Mouse (Mus musculus): Measurements from ENCODE around the gene Foxa2. TPM values are rescaled to one million over a fixed set of nuclear protein-coding genes. Genes with fewer than 3 reads are reported as not detected.

Gene Foxa2
- total and polyA plus RNA-seq, 2 experiments from 2014 or later, result 2.7 to 11.1 TPM

DNA sequence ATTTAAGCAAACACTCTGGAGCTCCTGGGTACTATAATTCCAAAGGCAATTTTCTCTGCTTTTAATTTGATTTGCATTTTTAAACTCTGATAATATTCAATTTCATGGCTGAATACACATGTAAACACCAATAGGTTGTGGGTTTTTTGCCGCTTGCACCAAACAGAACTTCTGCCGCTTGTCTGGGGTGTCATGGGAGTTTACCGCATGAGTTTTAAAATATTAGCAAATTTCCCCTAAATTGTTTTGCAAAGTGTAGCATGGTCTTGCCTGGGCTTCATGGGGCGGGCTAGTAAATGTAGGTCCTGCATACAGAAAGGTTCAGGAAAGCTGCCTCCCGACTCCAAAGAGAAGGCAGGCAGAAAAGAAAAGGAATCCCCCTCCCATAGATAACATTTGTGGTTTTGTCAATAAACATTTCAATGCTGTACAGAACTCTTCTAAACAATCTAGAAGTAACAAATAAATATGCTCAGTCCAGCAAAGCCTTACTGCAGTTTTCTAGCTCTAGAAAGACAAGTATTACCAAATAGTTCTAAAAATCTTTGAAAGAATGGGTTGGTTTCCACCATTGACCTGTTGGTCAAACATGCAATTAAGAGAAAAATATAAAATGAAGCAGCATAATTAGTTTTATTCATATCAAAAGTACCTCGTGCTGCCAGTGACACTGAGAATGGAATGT, 15.6 kb downstream of the Foxa2 start:
- Histone ChIP-seq H3K9me3 (ENCODE audit: low read length) (no peaks in the 10 kb centered on the region), H3K4me3 (ENCODE audit: low read depth, low read length) (no peak overlapping the region), H3K27me3 (ENCODE audit: insufficient read depth, low read length) (peaks cover 87% of the 10 kb centered on the region), H3K4me1 (ENCODE audit: insufficient read depth, low read length) (no peaks in the 10 kb centered on the region), H3K4me2 (ENCODE audit: low read depth, low read length, poor library complexity, severe bottlenecking) (no peak overlapping the region), H3K27ac (ENCODE audit: low read depth, low read length) (no peak overlapping the region), H3K36me3 (ENCODE audit: insufficient read depth, low read length) (no peaks in the 10 kb centered on the region), H3K9ac (replicated peaks; ENCODE audit: low read length, poor library complexity, severe bottlenecking) (no peak overlapping the region)
- ATAC-seq (ENCODE audit: low FRiP score) (no peak), DNase-seq (ENCODE audit: low spot score) (no peak)
- WGBS, result 3% methylated on average over 6 of the region's 6 CpGs
- TF ChIP-seq CTCF (IDR thresholded peaks at IDR 0.05), result no peak

DNA sequence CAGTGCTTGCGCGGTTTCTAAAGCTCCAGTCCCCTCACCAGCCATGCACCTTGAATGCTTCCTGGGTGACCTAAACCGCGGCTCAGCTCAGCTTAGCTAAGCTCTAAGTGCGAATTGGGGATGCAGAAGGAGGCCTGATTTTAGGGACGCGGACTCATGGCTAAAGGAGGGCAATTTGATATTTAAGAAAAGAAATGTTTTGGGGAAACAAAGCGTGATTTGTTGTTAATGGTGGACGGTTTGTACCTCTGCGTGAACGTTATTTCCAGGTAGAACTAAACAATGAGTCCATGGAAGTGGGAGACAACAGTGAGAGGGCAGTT, 16.2 kb downstream of the Foxa2 start:
- no peak for TF ChIP-seq CTCF (IDR thresholded peaks at IDR 0.05)
- 2% methylated on average over 11 of the region's 11 CpGs for WGBS
- no peak overlapping the region for H3K27ac ChIP-seq (ENCODE audit: low read depth, low read length)
- H3K4me2 ChIP-seq (ENCODE audit: low read depth, low read length, poor library complexity, severe bottlenecking), result no peak overlapping the region
- DNase-seq (ENCODE audit: low spot score) (no peak), ATAC-seq (ENCODE audit: low FRiP score) (no peak)
- H3K36me3 ChIP-seq (ENCODE audit: insufficient read depth, low read length), result no peaks in the 10 kb centered on the region
- H3K4me1 ChIP-seq (ENCODE audit: insufficient read depth, low read length), result no peaks in the 10 kb centered on the region
- peaks cover 88% of the 10 kb centered on the region for H3K27me3 ChIP-seq (ENCODE audit: insufficient read depth, low read length)
- no peaks in the 10 kb centered on the region for H3K9me3 ChIP-seq (ENCODE audit: low read length)
- no peak overlapping the region for H3K4me3 ChIP-seq (ENCODE audit: low read depth, low read length)
- no peak overlapping the region for H3K9ac ChIP-seq (replicated peaks; ENCODE audit: low read length, poor library complexity, severe bottlenecking)

DNA sequence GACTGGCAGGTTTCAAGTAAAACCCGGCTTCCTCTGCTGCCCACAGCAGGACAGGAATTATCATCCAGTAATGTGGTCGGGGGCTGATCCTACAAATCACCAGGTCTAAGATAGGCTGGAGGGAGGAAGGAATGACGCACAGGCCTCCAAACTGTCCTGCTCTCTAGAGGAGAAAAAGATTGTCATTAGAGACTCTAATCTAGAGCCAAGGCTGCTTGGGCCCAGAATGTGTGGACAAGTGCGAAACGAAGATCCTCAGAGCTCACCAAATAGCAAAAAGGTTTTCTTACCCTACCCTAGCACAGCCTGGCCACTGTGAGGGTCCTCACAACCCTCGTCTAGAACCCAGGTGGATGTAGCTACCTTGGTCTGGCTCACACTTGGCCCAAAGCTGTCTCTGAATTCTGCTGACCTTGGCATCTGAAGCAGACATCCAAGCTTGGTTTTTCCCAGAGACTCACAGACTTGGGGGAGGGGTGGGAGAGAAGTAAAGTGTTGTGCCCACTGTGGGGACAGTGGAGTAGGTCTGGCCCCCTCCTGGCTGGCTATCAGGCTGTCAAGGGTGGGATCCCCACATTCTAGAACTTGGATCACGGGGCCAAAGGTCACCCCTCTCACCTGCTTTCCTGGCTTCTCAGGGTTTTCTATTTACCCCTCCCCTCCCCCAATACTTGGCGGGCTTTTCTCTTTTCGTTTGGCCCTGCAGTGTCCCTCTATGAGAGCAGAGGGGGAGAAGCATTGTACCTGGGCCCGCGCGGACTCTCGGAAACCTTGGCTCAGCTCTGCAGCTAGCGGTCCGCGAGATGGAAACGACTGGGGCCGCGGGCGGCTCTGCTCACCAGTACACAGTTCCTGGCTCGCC, 16.8 kb downstream of the Foxa2 start:
- H3K4me2 ChIP-seq (ENCODE audit: low read depth, low read length, poor library complexity, severe bottlenecking), result no peak overlapping the region
- WGBS, result 3% methylated on average over 21 of the region's 21 CpGs
- TF ChIP-seq CTCF (IDR thresholded peaks at IDR 0.05), result no peak
- DNase-seq (ENCODE audit: low spot score) (no peak), ATAC-seq (ENCODE audit: low FRiP score) (no peak)
- peaks cover 88% of the 10 kb centered on the region for H3K27me3 ChIP-seq (ENCODE audit: insufficient read depth, low read length)
- H3K27ac ChIP-seq (ENCODE audit: low read depth, low read length), result no peak overlapping the region
- no peaks in the 10 kb centered on the region for H3K4me1 ChIP-seq (ENCODE audit: insufficient read depth, low read length)
- H3K9ac ChIP-seq (replicated peaks; ENCODE audit: low read length, poor library complexity, severe bottlenecking), result no peak overlapping the region
- H3K9me3 ChIP-seq (ENCODE audit: low read length), result no peaks in the 10 kb centered on the region
- H3K4me3 ChIP-seq (ENCODE audit: low read depth, low read length), result no peak overlapping the region
- H3K36me3 ChIP-seq (ENCODE audit: insufficient read depth, low read length), result no peaks in the 10 kb centered on the region

DNA sequence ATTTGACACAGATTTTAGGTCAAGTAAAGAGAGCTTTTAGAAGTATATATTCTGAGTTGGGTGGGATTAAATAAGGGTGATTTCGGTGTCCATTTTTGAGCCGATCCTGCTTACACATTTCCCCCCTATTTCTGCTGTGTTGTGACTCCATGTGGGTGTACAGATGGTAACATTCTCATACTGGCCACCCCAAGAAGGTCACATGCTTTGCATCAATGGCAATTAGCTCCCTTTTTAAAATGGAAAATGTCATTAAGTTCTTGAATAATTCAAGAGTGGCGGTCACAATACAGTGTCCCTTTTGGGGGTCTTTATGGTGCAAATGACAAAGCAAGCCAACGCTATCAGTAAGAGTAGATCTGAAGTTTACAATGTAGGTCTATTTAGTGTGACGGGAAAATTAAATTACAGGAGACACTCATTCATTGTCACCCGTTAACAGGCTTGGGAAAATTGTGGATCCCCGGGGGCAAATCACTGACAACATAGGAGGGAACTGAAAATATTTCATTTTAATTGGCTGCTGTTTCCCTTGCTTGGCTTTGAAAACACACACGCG, 17.6 kb downstream of the Foxa2 start:
- H3K4me2 ChIP-seq (ENCODE audit: low read depth, low read length, poor library complexity, severe bottlenecking), result no peak overlapping the region
- no peak for ATAC-seq (ENCODE audit: low FRiP score)
- H3K27ac ChIP-seq (ENCODE audit: low read depth, low read length), result no peak overlapping the region
- DNase-seq (ENCODE audit: low spot score), result no peak
- no peaks in the 10 kb centered on the region for H3K36me3 ChIP-seq (ENCODE audit: insufficient read depth, low read length)
- H3K9me3 ChIP-seq (ENCODE audit: low read length), result no peaks in the 10 kb centered on the region
- no peak for TF ChIP-seq CTCF (IDR thresholded peaks at IDR 0.05)
- H3K27me3 ChIP-seq (ENCODE audit: insufficient read depth, low read length), result peaks cover 88% of the 10 kb centered on the region
- no peaks in the 10 kb centered on the region for H3K4me1 ChIP-seq (ENCODE audit: insufficient read depth, low read length)
- 10% methylated on average over 9 of the region's 9 CpGs for WGBS
- H3K4me3 ChIP-seq (ENCODE audit: low read depth, low read length), result no peak overlapping the region
- no peak overlapping the region for H3K9ac ChIP-seq (replicated peaks; ENCODE audit: low read length, poor library complexity, severe bottlenecking)

DNA sequence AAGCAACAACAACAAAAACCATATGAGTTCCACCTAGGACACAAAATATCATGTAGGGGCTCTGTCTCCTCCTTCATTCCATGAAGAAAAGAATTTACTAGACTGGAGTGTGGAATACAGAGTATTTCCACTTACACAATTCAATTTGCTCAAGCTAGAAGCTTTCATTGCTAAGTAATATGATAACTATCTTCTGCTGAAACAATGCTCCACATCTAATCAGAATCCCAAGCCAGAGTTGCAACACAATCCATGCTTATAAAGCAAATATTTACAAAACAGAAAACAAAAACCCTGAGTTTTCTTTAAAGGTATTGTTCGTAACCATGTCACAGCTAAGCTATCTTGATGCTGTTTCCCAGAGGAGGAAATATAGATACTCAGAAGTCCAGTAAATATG, 20.4 kb downstream of the Foxa2 start:
- WGBS, result 80% methylated on average over 1 of the region's 1 CpGs
- no peak for ATAC-seq (ENCODE audit: low FRiP score)
- no peak for DNase-seq (ENCODE audit: low spot score)
- H3K4me3 ChIP-seq (ENCODE audit: low read depth, low read length), result no peak overlapping the region
- no peak overlapping the region for H3K4me2 ChIP-seq (ENCODE audit: low read depth, low read length, poor library complexity, severe bottlenecking)
- no peak overlapping the region for H3K9ac ChIP-seq (replicated peaks; ENCODE audit: low read length, poor library complexity, severe bottlenecking)
- H3K4me1 ChIP-seq (ENCODE audit: insufficient read depth, low read length), result no peaks in the 10 kb centered on the region
- H3K27me3 ChIP-seq (ENCODE audit: insufficient read depth, low read length), result peaks cover 90% of the 10 kb centered on the region
- TF ChIP-seq CTCF (IDR thresholded peaks at IDR 0.05), result no peak
- H3K9me3 ChIP-seq (ENCODE audit: low read length), result no peaks in the 10 kb centered on the region
- no peak overlapping the region for H3K27ac ChIP-seq (ENCODE audit: low read depth, low read length)
- H3K36me3 ChIP-seq (ENCODE audit: insufficient read depth, low read length), result no peaks in the 10 kb centered on the region

DNA sequence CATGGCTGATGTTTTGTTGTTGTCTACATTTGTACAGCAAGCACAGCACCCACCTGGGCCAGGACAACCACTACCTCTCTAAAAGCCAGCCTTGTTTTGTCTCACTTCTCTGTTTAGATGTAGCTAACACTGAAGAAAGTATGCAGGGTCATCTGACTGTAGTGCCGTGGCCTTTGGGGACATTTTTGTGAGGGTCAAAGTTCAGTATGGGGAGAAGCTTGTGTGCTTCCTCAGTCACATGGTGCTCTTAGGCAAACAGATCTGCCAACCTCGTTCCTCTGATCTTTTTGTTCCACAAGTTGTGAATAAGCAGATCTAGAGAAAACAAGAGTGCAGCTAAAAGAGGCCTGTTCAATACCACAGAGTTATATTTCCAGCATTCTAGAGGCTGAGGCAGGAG, 21.3 kb downstream of the Foxa2 start:
- DNase-seq (ENCODE audit: low spot score) (no peak), ATAC-seq (ENCODE audit: low FRiP score) (no peak)
- no peak overlapping the region for H3K4me3 ChIP-seq (ENCODE audit: low read depth, low read length)
- 31% methylated on average over 2 of the region's 2 CpGs for WGBS
- no peak overlapping the region for H3K4me2 ChIP-seq (ENCODE audit: low read depth, low read length, poor library complexity, severe bottlenecking)
- H3K4me1 ChIP-seq (ENCODE audit: insufficient read depth, low read length), result no peaks in the 10 kb centered on the region
- peaks cover 89% of the 10 kb centered on the region for H3K27me3 ChIP-seq (ENCODE audit: insufficient read depth, low read length)
- H3K36me3 ChIP-seq (ENCODE audit: insufficient read depth, low read length), result no peaks in the 10 kb centered on the region
- no peak for TF ChIP-seq CTCF (IDR thresholded peaks at IDR 0.05)
- H3K27ac ChIP-seq (ENCODE audit: low read depth, low read length), result no peak overlapping the region
- H3K9me3 ChIP-seq (ENCODE audit: low read length), result no peaks in the 10 kb centered on the region
- H3K9ac ChIP-seq (replicated peaks; ENCODE audit: low read length, poor library complexity, severe bottlenecking), result no peak overlapping the region

Data from midbrain, postnatal 0 days (tissue).